Mouse (Mus musculus): ENCODE measurements at regions not wholly inside any gene's neighbourhood (a gene's known extent, or its start where the extent isn't known, plus 50 kb on each side); places are given as distances from the start of the nearest gene placed in this dataset.

DNA sequence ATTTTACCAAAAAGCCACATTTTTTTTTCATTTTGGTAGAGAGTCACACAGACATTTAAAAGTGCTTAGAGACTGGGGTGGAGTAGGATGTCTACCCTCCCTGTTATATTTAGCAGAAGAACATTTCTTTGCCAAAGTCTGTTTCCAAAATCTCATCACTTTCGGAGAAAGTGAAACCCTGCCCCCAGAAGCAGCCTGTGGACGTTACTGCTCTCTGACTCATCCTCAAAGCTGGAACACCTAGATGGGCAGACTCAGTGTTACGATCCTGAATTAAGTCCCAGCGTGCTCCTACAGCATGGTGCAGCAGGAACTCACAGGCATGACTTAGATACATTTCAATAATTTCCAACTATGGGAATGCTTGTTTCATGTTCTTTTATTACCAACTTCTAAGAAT, 361.1 kb downstream of the Phkb start:
- peaks cover 15% of the 10 kb centered on the region for H3K4me1 ChIP-seq (ENCODE audit: control insufficient read depth, insufficient read depth, low read length)
- no peak overlapping the region for H3K9ac ChIP-seq (ENCODE audit: low read depth, low read length)
- H3K27me3 ChIP-seq (ENCODE audit: control insufficient read depth, insufficient read depth, low read depth, low read length) = no peaks in the 10 kb centered on the region
- 74% methylated on average over 4 of the region's 4 CpGs for WGBS
- no peak overlapping the region for H3K4me3 ChIP-seq (ENCODE audit: low read depth, low read length)
- H3K36me3 ChIP-seq (ENCODE audit: control insufficient read depth, insufficient read depth, low read length) = no peaks in the 10 kb centered on the region
- H3K9me3 ChIP-seq (replicated peaks; ENCODE audit: control insufficient read depth, low read length, poor library complexity, severe bottlenecking) = no peaks in the 10 kb centered on the region
- H3K27ac ChIP-seq (ENCODE audit: low read length) = no peak overlapping the region
- no peak for ATAC-seq
- H3K4me2 ChIP-seq (ENCODE audit: low read length) = no peak overlapping the region

DNA sequence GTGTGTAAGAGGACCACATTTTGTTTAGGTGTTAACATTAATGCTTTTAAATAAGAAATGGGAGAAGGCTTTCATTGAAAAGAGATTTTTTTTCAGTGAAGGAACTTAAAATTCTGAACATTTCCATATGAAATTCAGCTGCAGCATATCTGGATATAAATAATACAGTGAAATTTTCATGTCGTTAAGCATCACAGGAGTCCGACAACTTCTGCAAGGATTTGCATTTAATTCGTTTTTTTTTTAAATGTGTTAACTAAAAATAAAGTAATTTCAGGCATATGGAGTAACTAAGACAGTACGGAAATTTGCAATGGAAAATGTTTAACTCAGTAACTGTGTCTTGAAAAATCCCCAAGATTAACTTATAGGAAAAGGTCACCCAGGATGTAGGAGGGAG, 351.5 kb downstream of the Phkb start:
- Histone ChIP-seq H3K27ac (ENCODE audit: low read length) (no peak overlapping the region), H3K4me3 (ENCODE audit: low read depth, low read length) (no peak overlapping the region), H3K4me2 (ENCODE audit: low read length) (no peak overlapping the region), H3K9ac (ENCODE audit: low read depth, low read length) (no peak overlapping the region), H3K36me3 (ENCODE audit: control insufficient read depth, insufficient read depth, low read length) (no peaks in the 10 kb centered on the region), H3K27me3 (ENCODE audit: control insufficient read depth, insufficient read depth, low read depth, low read length) (no peaks in the 10 kb centered on the region), H3K9me3 (replicated peaks; ENCODE audit: control insufficient read depth, low read length, poor library complexity, severe bottlenecking) (no peaks in the 10 kb centered on the region), H3K4me1 (ENCODE audit: control insufficient read depth, insufficient read depth, low read length) (no peaks in the 10 kb centered on the region)
- 82% methylated on average over 4 of the region's 4 CpGs for WGBS
- no peak for ATAC-seq

DNA sequence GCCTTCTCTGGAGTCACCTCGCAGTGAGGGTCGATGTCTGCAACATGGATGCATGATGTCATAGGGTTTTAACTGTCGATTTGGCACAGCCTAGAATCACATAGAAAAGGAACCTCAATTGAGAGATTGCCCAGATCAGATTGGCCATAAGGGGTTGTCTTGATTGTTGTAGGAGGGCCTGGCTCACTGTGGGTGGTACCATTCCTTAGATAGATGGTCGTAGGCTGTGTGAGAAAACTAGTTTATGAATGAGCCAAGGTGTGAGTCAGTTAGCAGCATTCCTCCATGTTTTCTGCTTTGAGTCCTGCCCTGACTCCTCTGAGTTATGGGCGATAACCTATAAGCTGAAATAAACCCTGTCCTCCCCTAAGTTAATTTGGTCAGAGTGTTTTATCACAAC, 343.9 kb downstream of the Phkb start:
- Histone ChIP-seq H3K27ac (ENCODE audit: low read length) (no peak overlapping the region), H3K36me3 (ENCODE audit: control insufficient read depth, insufficient read depth, low read length) (no peaks in the 10 kb centered on the region), H3K4me3 (ENCODE audit: low read depth, low read length) (no peak overlapping the region), H3K9me3 (replicated peaks; ENCODE audit: control insufficient read depth, low read length, poor library complexity, severe bottlenecking) (no peaks in the 10 kb centered on the region), H3K27me3 (ENCODE audit: control insufficient read depth, insufficient read depth, low read depth, low read length) (no peaks in the 10 kb centered on the region), H3K9ac (ENCODE audit: low read depth, low read length) (no peak overlapping the region), H3K4me1 (ENCODE audit: control insufficient read depth, insufficient read depth, low read length) (no peaks in the 10 kb centered on the region), H3K4me2 (ENCODE audit: low read length) (no peak overlapping the region)
- ATAC-seq = no peak
- 86% methylated on average over 5 of the region's 5 CpGs for WGBS

DNA sequence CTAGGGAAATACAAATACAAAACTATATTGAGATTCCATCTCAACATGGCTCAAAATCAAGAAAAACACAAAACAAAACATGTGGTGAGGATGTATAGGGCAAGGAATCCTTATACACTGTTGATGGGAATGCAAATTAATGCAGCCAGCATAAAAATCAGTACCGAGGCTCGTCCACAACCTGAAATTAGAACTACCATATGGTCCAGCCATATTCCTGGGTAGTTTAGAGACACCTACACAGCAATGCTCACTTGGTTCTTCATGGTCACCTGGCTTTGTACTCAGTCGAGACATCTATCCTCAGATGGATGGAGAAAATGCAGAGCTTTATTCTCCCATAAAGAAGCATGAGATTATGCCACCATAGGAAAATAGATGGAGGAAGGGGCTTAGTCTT, 340.0 kb downstream of the Phkb start:
- Histone ChIP-seq H3K27ac (ENCODE audit: low read length) (no peak overlapping the region), H3K4me2 (ENCODE audit: low read length) (no peak overlapping the region), H3K9ac (ENCODE audit: low read depth, low read length) (no peak overlapping the region), H3K36me3 (ENCODE audit: control insufficient read depth, insufficient read depth, low read length) (no peaks in the 10 kb centered on the region), H3K4me3 (ENCODE audit: low read depth, low read length) (no peak overlapping the region), H3K27me3 (ENCODE audit: control insufficient read depth, insufficient read depth, low read depth, low read length) (no peaks in the 10 kb centered on the region), H3K9me3 (replicated peaks; ENCODE audit: control insufficient read depth, low read length, poor library complexity, severe bottlenecking) (no peaks in the 10 kb centered on the region), H3K4me1 (ENCODE audit: control insufficient read depth, insufficient read depth, low read length) (no peaks in the 10 kb centered on the region)
- WGBS = 81% methylated on average over 3 of the region's 3 CpGs
- no peak for ATAC-seq

DNA sequence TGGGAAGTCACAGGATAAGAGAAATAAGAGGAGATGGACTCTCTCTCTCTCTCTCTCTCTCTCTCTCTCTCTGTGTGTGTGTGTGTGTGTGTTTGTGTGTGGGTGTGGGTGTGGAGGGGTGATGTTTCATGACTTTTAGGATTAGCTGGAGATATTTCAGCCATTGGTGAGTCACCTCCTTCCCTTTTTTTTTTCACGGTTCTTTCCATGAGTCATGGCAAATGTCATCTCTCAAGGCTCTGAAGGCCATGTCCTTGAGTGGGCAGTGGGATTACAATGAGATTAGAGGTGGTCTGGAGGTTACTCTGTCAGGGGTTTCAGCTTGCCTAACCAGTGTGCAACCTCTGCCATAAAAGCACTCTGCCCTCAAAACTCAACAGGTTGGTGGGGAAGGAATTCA, 329.3 kb downstream of the Phkb start:
- no peak overlapping the region for H3K4me2 ChIP-seq (ENCODE audit: low read length)
- H3K4me3 ChIP-seq (ENCODE audit: low read depth, low read length) = no peak overlapping the region
- H3K36me3 ChIP-seq (ENCODE audit: control insufficient read depth, insufficient read depth, low read length) = no peaks in the 10 kb centered on the region
- no peaks in the 10 kb centered on the region for H3K4me1 ChIP-seq (ENCODE audit: control insufficient read depth, insufficient read depth, low read length)
- no peak overlapping the region for H3K9ac ChIP-seq (ENCODE audit: low read depth, low read length)
- WGBS = 91% methylated on average over 1 of the region's 1 CpGs
- H3K9me3 ChIP-seq (replicated peaks; ENCODE audit: control insufficient read depth, low read length, poor library complexity, severe bottlenecking) = no peaks in the 10 kb centered on the region
- H3K27me3 ChIP-seq (ENCODE audit: control insufficient read depth, insufficient read depth, low read depth, low read length) = no peaks in the 10 kb centered on the region
- no peak for ATAC-seq
- H3K27ac ChIP-seq (ENCODE audit: low read length) = no peak overlapping the region

DNA sequence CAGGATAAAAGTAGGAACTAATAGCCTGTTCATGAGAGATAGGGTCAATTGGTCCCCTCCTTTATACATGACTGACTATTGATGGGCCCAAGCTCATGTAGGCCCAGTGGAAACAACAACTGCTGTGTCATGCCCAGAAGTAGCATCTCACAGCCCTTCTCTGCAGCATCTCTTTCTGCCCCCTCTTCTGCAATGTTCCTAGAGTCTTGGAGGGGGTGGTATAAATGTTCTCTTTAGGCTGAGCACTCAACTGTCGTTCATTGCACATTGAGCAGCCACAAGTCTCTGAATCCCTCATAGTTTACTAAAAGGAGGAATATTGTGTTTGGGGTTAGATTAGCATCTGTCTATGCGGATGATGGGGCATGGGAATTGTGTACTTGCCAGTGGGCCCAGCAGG, 324.1 kb downstream of the Phkb start:
- no peaks in the 10 kb centered on the region for H3K27me3 ChIP-seq (ENCODE audit: control insufficient read depth, insufficient read depth, low read depth, low read length)
- no peaks in the 10 kb centered on the region for H3K9me3 ChIP-seq (replicated peaks; ENCODE audit: control insufficient read depth, low read length, poor library complexity, severe bottlenecking)
- H3K4me3 ChIP-seq (ENCODE audit: low read depth, low read length) = no peak overlapping the region
- 86% methylated on average over 2 of the region's 2 CpGs for WGBS
- H3K4me2 ChIP-seq (ENCODE audit: low read length) = no peak overlapping the region
- H3K27ac ChIP-seq (ENCODE audit: low read length) = no peak overlapping the region
- no peaks in the 10 kb centered on the region for H3K4me1 ChIP-seq (ENCODE audit: control insufficient read depth, insufficient read depth, low read length)
- no peak for ATAC-seq
- H3K36me3 ChIP-seq (ENCODE audit: control insufficient read depth, insufficient read depth, low read length) = no peaks in the 10 kb centered on the region
- H3K9ac ChIP-seq (ENCODE audit: low read depth, low read length) = no peak overlapping the region

DNA sequence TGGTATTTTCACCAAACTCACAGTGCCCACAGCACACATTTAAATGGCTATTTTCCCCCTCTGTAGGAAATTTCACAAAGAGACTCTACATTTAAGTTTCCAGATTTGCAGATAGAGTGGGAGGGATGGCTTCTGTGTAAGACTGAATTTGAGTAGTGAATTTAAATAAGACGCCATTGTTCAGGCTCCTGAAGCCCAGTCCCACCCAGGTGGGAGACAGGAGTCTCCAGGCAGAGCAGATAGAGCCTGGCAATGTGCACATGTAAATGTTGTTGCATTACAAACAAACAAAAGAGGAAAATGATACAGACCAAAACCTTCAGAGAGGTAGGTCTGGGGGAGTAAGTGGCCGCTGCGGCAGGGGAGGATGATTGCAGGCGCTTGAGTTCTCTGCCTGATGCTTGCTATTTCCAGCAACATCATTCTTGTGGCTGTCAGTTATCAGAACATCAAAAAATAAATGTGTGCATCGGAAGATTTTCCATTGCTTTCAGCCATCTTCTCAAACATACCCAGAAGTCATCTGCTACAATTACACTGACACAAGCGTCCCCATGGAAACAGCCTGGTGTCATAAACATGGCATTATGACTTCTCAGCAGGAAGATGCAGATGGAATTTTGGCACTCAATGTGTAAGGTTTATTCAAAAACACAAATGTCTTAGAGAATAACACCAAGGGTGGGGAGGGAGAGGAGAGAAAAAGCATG, 318.5 kb downstream of the Phkb start:
- H3K27ac ChIP-seq (ENCODE audit: low read length) = peak overlapping the region; percentile 25
- no peak overlapping the region for H3K4me3 ChIP-seq (ENCODE audit: low read depth, low read length)
- WGBS = 74% methylated on average over 6 of the region's 6 CpGs
- no peaks in the 10 kb centered on the region for H3K36me3 ChIP-seq (ENCODE audit: control insufficient read depth, insufficient read depth, low read length)
- no peaks in the 10 kb centered on the region for H3K4me1 ChIP-seq (ENCODE audit: control insufficient read depth, insufficient read depth, low read length)
- H3K27me3 ChIP-seq (ENCODE audit: control insufficient read depth, insufficient read depth, low read depth, low read length) = no peaks in the 10 kb centered on the region
- no peak for ATAC-seq
- H3K9ac ChIP-seq (ENCODE audit: low read depth, low read length) = no peak overlapping the region
- no peaks in the 10 kb centered on the region for H3K9me3 ChIP-seq (replicated peaks; ENCODE audit: control insufficient read depth, low read length, poor library complexity, severe bottlenecking)
- no peak overlapping the region for H3K4me2 ChIP-seq (ENCODE audit: low read length)

DNA sequence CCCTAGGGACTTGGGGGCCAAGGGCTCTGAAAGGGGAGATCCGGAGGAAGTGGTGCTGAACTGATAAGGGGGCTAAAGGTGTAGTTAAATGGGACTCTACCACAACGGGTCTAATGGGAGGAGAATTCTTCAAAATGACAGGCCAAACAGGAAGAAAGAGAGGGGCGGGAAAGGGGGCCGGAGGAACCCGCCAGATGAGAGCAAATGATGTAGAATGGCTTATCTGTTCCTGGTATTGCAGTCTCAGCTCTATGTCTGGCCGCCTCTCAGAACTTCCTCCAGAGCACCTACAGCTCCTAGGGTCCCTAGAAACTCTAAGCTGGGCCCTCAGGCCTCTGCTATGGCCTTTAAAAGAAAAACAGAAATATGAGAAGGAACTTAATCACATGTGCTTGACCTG, 306.8 kb downstream of the Phkb start:
- Histone ChIP-seq H3K9me3 (replicated peaks; ENCODE audit: control insufficient read depth, low read length, poor library complexity, severe bottlenecking) (no peaks in the 10 kb centered on the region), H3K36me3 (ENCODE audit: control insufficient read depth, insufficient read depth, low read length) (no peaks in the 10 kb centered on the region), H3K4me2 (ENCODE audit: low read length) (no peak overlapping the region), H3K27ac (ENCODE audit: low read length) (no peak overlapping the region), H3K9ac (ENCODE audit: low read depth, low read length) (no peak overlapping the region), H3K4me1 (ENCODE audit: control insufficient read depth, insufficient read depth, low read length) (no peaks in the 10 kb centered on the region), H3K4me3 (ENCODE audit: low read depth, low read length) (no peak overlapping the region), H3K27me3 (ENCODE audit: control insufficient read depth, insufficient read depth, low read depth, low read length) (no peaks in the 10 kb centered on the region)
- no peak for ATAC-seq
- 78% methylated on average over 6 of the region's 6 CpGs for WGBS

DNA sequence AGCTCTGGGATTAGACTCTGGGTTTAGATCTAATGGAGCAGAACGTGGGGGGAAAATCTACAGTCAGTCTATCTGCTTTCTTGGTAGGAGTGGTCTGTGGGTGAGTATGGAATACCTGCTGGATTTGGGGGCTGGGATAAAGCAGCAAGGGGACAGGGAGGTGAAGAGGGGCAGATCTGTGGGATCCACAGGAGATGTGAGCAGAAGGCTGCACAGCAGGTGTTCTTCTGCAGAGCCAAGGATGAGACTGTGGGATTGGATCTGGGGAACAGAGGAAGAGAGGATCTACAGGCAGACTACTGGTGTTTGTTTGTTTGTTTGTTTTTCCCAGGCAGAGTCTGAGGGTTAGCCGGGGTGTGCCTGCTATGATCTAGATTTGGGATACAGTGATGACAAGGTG, 284.5 kb downstream of the Phkb start:
- 65% methylated on average over 2 of the region's 2 CpGs for WGBS
- Histone ChIP-seq H3K9me3 (replicated peaks; ENCODE audit: control insufficient read depth, low read length, poor library complexity, severe bottlenecking) (no peaks in the 10 kb centered on the region), H3K4me1 (ENCODE audit: control insufficient read depth, insufficient read depth, low read length) (no peaks in the 10 kb centered on the region), H3K27me3 (ENCODE audit: control insufficient read depth, insufficient read depth, low read depth, low read length) (no peaks in the 10 kb centered on the region), H3K36me3 (ENCODE audit: control insufficient read depth, insufficient read depth, low read length) (no peaks in the 10 kb centered on the region), H3K4me3 (ENCODE audit: low read depth, low read length) (no peak overlapping the region), H3K9ac (ENCODE audit: low read depth, low read length) (no peak overlapping the region), H3K4me2 (ENCODE audit: low read length) (no peak overlapping the region), H3K27ac (ENCODE audit: low read length) (no peak overlapping the region)
- ATAC-seq = no peak

Data from midbrain, embryonic 16.5 days (tissue).